Mouse (Mus musculus): ENCODE results near the gene Wdr11.

Wdr11 gene

GRCm38 (mm10) chr7:129653791-129654271 is 62.2 kb downstream of the Wdr11 start:
- DNase-seq (ENCODE audit: low spot score in 2 of 2), result peak; percentile 82 to 86

GRCm38 (mm10) chr7:129654923-129655322 is 63.3 kb downstream of the Wdr11 start:
- DNase-seq (ENCODE audit: low spot score in 2 of 2), result peak; percentile 38 to 55

- no peak for DNase-seq (ENCODE audit: low spot score in 2 of 2)
Measured at GRCm38 (mm10) chr7:129655604-129656226, 64.1 kb downstream of the Wdr11 start.

GRCm38 (mm10) chr7:129657867-129658266 is 66.2 kb downstream of the Wdr11 start:
- DNase-seq (ENCODE audit: low spot score in 2 of 2), result no peak

GRCm38 (mm10) chr7:129659755-129660154 is 68.1 kb downstream of the Wdr11 start:
- DNase-seq (ENCODE audit: low spot score in 2 of 2), result no peak

GRCm38 (mm10) chr7:129660546-129660945 is 68.9 kb downstream of the Wdr11 start:
- DNase-seq (ENCODE audit: low spot score in 2 of 2), result no peak

GRCm38 (mm10) chr7:129662051-129662789 is 70.6 kb downstream of the Wdr11 start:
- DNase-seq (ENCODE audit: low spot score in 2 of 2), result no peak

- no peak for DNase-seq (ENCODE audit: low spot score in 2 of 2)
Measured at GRCm38 (mm10) chr7:129663781-129664505, 72.3 kb downstream of the Wdr11 start.

- DNase-seq (ENCODE audit: low spot score in 2 of 2), result no peak
Measured at GRCm38 (mm10) chr7:129665411-129665810, 73.7 kb downstream of the Wdr11 start.

- peak in 1 of 2 experiments; percentile 35 for DNase-seq (ENCODE audit: low spot score in 2 of 2)
Measured at GRCm38 (mm10) chr7:129665921-129666320, 74.3 kb downstream of the Wdr11 start.

- no peak for DNase-seq (ENCODE audit: low spot score in 2 of 2)
Measured at GRCm38 (mm10) chr7:129666526-129666925, 74.9 kb downstream of the Wdr11 start.

GRCm38 (mm10) chr7:129670280-129670679 is 78.6 kb downstream of the Wdr11 start:
- DNase-seq (ENCODE audit: low spot score in 2 of 2), result no peak

- no peak for DNase-seq (ENCODE audit: low spot score in 2 of 2)
Measured at GRCm38 (mm10) chr7:129671675-129672651, 80.3 kb downstream of the Wdr11 start.

GRCm38 (mm10) chr7:129673776-129674175 is 82.1 kb downstream of the Wdr11 start:
- DNase-seq (ENCODE audit: low spot score in 2 of 2), result no peak

GRCm38 (mm10) chr7:129674558-129674957 is 82.9 kb downstream of the Wdr11 start:
- DNase-seq (ENCODE audit: low spot score in 2 of 2), result no peak

- no peak for DNase-seq (ENCODE audit: low spot score in 2 of 2)
Measured at GRCm38 (mm10) chr7:129675852-129676251, 84.2 kb downstream of the Wdr11 start.

- DNase-seq (ENCODE audit: low spot score in 2 of 2), result no peak
Measured at GRCm38 (mm10) chr7:129677141-129677540, 85.5 kb downstream of the Wdr11 start.

GRCm38 (mm10) chr7:129678431-129678830 is 86.8 kb downstream of the Wdr11 start:
- DNase-seq (ENCODE audit: low spot score in 2 of 2), result no peak

- DNase-seq (ENCODE audit: low spot score in 2 of 2), result no peak
Measured at GRCm38 (mm10) chr7:129678972-129679371, 87.3 kb downstream of the Wdr11 start.

- peak in 1 of 2 experiments; percentile 39 for DNase-seq (ENCODE audit: low spot score in 2 of 2)
Measured at GRCm38 (mm10) chr7:129680534-129681210, 89.0 kb downstream of the Wdr11 start.

- no peak for DNase-seq (ENCODE audit: low spot score in 2 of 2)
Measured at GRCm38 (mm10) chr7:129682525-129682924, 90.9 kb downstream of the Wdr11 start.
